Mouse (Mus musculus) forebrain, postnatal 0 days (tissue): ENCODE data around the gene Hoxb9. TPM values are rescaled to one million over a fixed set of nuclear protein-coding genes. Genes with fewer than 3 reads are reported as not detected.
A peak's percentile ranks its signal among the peaks of the same experiment; 100 is the strongest.

Source experiments
- ATAC-seq: fragments of 200-750 bp; cut with Nextera tagmentation; 2 replicates; pipeline ENCODE4 v1.8.0; 2017; ENCODE audit warnings: mild to moderate bottlenecking, moderate library complexity
- DNase-seq: peaks from one replicate; pipeline ENCODE4 v3.0.0-alpha.2; 2015
- H3K27ac ChIP-seq: fragments of 300-500 bp; sonication (generic); 2 replicates; pipeline ENCODE4 v1.5.1; 2014; ENCODE audit warnings: low read depth, mild to moderate bottlenecking, antibody characterized with exemption, low read length, moderate library complexity, mixed read lengths
- H3K27me3 ChIP-seq: fragments of 300-500 bp; sonication (generic); 2 replicates; pipeline ENCODE4 v1.6.1; 2014; ENCODE audit warnings: mild to moderate bottlenecking, low read length, mixed read lengths; ENCODE audit not compliant: insufficient read depth
- H3K36me3 ChIP-seq: fragments of 300-500 bp; sonication (generic); 2 replicates; pipeline ENCODE4 v1.6.1; 2014; ENCODE audit warnings: mild to moderate bottlenecking, moderate library complexity; ENCODE audit not compliant: insufficient read depth
- H3K4me1 ChIP-seq: fragments of 300-500 bp; sonication (generic); 2 replicates; pipeline ENCODE4 v1.6.1; 2014; ENCODE audit warnings: antibody characterized with exemption; ENCODE audit not compliant: insufficient read depth
- H3K4me2 ChIP-seq: fragments of 300-500 bp; sonication (generic); 2 replicates; pipeline ENCODE4 v1.6.1; 2014; ENCODE audit warnings: low read depth, mild to moderate bottlenecking, moderate library complexity
- H3K4me3 ChIP-seq: fragments of 300-500 bp; sonication (generic); 2 replicates; pipeline ENCODE4 v1.5.1; 2014; ENCODE audit warnings: low read depth, low read length, mixed read lengths
- H3K9ac ChIP-seq: fragments of 300-500 bp; sonication (generic); 2 replicates; pipeline ENCODE4 v1.6.1; 2014; ENCODE audit warnings: mild to moderate bottlenecking
- H3K9me3 ChIP-seq: fragments of 300-500 bp; sonication (generic); 2 replicates; pipeline ENCODE4 v1.6.1; 2016; ENCODE audit warnings: low read length
- CTCF ChIP-seq: sonication (generic); IDR thresholded peaks from 2 replicates; pipeline ENCODE4 v1.5.1; 2016; ENCODE audit warnings: antibody characterized with exemption, control low read depth, low read depth
- WGBS: fragments of 180-500 bp; shearing (Covaris S2); extraction: QIAGEN DNeasy Blood & Tissue Kit; methylation state at CpG from one replicate; pipeline ENCODE4 v1.1.7; 2014; 5-methylcytosine and 5-hydroxymethylcytosine counted together
- polyA plus RNA-seq: library from polyadenylated mRNA; unstranded; fragments of >200 nt; fragmentation: Nextera tagmentation; extraction: Ambion mirVana; gene quantifications from 2 replicates; pipeline ENCODE4 v1.2.1, GENCODE M21; 2015
- total RNA-seq: library from RNA; depleted of rRNA; stranded (reverse); fragments of >200 nt; gene quantifications from 2 replicates; pipeline ENCODE4 v1.2.3, GENCODE M21; 2014

The Hoxb9 gene
- total and polyA plus RNA-seq, 2 experiments from 2014 or later, result not detected

- Histone ChIP-seq H3K9me3 (no peaks in the 10 kb centered on the region), H3K9ac (no peak overlapping the region), H3K36me3 (no peaks in the 10 kb centered on the region), H3K27ac (no peak overlapping the region), H3K4me2 (no peak overlapping the region), H3K4me1 (no peaks in the 10 kb centered on the region), H3K27me3 (peaks cover 97% of the 10 kb centered on the region), H3K4me3 (no peak overlapping the region)
- TF ChIP-seq CTCF, result no peak
- no peak for DNase-seq
- ATAC-seq, result no peak
- 5% methylated on average over 18 of the region's 18 CpGs for WGBS
Measured at GRCm38 (mm10) chr11:96281396-96281795, 10.1 kb downstream of the Hoxb9 start.

GRCm38 (mm10) chr11:96281855-96282570 is 10.8 kb downstream of the Hoxb9 start, which contains the start of gene Hoxb8:
TSS of gene Hoxb8 (plus strand) at chr11:96281905.
- no peak for ATAC-seq
- no peak within 1 kb of the TSS for H3K4me2 ChIP-seq

DNA sequence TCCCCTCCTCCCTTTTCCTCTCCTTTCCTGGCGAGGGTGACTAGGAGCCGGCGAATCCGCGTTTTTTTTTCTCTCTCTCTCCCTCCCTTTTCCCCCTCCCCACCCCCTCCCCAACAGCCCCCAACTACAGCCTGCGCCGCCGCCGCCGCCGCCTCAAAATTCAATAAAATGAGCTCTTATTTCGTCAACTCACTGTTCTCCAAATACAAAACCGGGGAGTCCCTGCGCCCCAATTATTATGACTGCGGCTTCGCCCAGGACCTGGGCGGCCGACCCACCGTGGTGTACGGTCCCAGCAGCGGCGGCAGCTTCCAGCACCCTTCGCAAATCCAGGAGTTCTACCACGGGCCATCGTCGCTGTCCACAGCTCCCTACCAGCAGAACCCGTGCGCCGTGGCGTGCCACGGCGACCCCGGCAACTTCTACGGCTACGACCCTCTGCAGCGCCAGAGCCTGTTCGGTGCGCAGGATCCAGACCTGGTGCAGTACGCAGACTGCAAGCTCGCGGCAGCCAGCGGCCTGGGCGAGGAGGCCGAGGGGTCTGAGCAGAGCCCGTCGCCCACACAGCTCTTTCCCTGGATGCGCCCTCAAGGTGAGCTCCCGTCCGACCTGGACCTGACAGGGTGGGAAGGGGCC is 11.7 kb downstream of the Hoxb9 start:
- Histone ChIP-seq H3K9ac (no peak overlapping the region), H3K27me3 (peaks cover 97% of the 10 kb centered on the region), H3K4me3 (no peak overlapping the region), H3K4me1 (no peaks in the 10 kb centered on the region), H3K27ac (no peak overlapping the region), H3K4me2 (no peak overlapping the region), H3K36me3 (no peaks in the 10 kb centered on the region), H3K9me3 (no peaks in the 10 kb centered on the region)
- ATAC-seq, result no peak
- no peak for DNase-seq
- TF ChIP-seq CTCF, result no peak
- 2% methylated on average over 49 of the region's 49 CpGs for WGBS

More at GRCm38 (mm10) chr11:96281855-96282570, 10.8 kb downstream of the Hoxb9 start, which contains the start of gene Hoxb8:
- no peaks in the 10 kb centered on the region for H3K36me3 ChIP-seq
- H3K9me3 ChIP-seq, result no peaks in the 10 kb centered on the region
- no peak within 1 kb of the TSS for H3K9ac ChIP-seq
- no peak within 1 kb of the TSS for H3K4me3 ChIP-seq
- H3K27ac ChIP-seq, result no peak within 1 kb of the TSS
- DNase-seq, result peak; percentile 31
- peaks cover 97% of the 10 kb centered on the region for H3K27me3 ChIP-seq
- 1% methylated on average over 27 of the region's 27 CpGs for WGBS
- H3K4me1 ChIP-seq, result no peaks in the 10 kb centered on the region
- TF ChIP-seq CTCF, result no peak

DNA sequence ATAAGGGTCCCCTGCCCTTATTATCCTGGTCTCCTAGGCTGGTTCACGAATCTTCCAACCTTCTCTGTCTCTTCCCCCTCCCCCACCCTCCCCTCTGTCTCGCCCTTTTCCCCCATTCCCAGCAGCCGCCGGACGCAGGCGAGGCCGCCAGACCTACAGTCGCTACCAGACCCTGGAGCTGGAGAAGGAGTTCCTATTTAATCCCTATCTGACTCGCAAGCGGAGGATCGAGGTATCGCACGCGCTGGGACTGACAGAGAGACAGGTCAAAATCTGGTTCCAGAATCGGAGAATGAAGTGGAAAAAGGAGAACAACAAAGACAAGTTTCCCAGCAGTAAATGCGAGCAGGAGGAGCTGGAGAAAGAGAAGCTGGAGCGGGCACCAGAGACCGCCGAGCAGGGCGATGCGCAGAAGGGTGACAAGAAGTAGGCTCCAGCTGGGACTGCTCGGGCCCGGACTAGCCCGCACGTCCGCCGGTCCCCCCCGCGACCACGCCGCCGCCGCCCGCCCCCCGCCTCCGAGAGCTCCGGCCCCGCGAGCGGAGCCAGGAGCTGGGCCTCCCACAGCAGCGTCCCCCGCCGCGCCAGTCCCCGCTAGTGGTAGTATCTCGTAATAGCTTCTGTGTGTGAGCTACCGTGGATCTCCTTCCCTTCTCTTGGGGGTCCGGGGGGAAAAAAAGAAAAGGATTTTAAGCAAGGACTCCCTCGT is 12.9 kb downstream of the Hoxb9 start:
- Histone ChIP-seq H3K4me1 (no peaks in the 10 kb centered on the region), H3K27ac (no peak overlapping the region), H3K4me2 (peak overlapping the region; percentile 44), H3K27me3 (peaks cover 97% of the 10 kb centered on the region), H3K4me3 (no peak overlapping the region), H3K36me3 (no peaks in the 10 kb centered on the region), H3K9ac (no peak overlapping the region), H3K9me3 (no peaks in the 10 kb centered on the region)
- peak; percentile 51 for DNase-seq
- peak; percentile 43 for TF ChIP-seq CTCF
- ATAC-seq, result no peak; the same call in 1 of the 2 replicates
- WGBS, result 2% methylated on average over 48 of the region's 49 CpGs

DNA sequence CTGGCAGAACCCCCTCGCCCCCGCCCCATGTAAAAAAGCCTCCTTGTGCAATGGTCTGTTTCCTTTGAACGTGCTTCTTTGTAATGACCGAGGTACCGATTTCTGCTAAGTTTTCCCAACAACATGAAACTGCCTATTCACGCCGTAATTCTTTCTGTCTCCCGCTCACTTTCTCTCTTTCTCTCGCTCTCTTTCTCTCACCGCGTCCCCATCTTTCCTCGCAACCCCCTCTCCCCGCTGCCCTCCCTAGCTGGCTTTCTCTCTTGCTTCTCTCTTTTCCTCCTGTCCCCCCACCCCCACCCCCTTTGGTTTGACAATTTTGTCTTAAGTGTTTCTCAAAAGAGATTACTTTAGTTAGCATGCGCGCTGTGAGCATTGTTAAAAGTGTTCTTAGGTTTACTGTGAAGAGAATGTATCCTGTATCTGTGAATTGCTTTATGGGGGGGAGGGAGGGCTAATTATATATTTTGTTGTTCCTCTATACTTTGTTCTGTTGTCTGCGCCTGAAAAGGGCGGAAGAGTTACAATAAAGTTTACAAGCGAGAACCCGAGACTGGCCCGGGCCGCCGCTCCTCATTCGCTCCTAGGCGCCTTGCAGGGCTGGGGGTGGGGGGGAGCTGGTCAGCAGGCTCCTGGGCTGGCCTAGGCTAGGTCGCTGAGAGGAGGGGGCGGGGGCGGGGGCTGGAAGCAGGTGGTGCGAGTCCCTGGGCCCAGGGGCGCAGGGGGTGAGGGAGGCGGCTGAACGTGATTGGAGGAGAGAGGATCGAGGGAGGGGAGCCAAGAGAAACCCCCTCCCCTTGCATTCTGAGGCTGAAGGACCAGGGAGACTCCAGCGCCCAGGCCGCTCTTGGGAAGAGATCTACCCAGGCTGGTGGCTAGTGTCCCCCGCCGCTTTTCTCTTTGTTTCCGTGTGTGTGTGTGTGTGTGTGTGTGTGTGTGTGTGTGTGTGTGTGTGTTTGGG is 13.8 kb downstream of the Hoxb9 start:
- H3K27me3 ChIP-seq, result peaks cover 97% of the 10 kb centered on the region
- no peak overlapping the region for H3K4me2 ChIP-seq
- no peaks in the 10 kb centered on the region for H3K4me1 ChIP-seq
- H3K4me3 ChIP-seq, result no peak overlapping the region
- DNase-seq (no peak), ATAC-seq (no peak)
- H3K27ac ChIP-seq, result no peak overlapping the region
- no peak for TF ChIP-seq CTCF
- H3K9me3 ChIP-seq, result no peaks in the 10 kb centered on the region
- 2% methylated on average over 33 of the region's 37 CpGs for WGBS
- no peak overlapping the region for H3K9ac ChIP-seq
- H3K36me3 ChIP-seq, result no peaks in the 10 kb centered on the region
